Mouse (Mus musculus): ENCODE data around the gene Olah.

Olah gene

GRCm38 (mm10) chr2:3348422-3348821 lies 48.6 kb downstream of the Olah start:
- DNase-seq = no peak

DNA sequence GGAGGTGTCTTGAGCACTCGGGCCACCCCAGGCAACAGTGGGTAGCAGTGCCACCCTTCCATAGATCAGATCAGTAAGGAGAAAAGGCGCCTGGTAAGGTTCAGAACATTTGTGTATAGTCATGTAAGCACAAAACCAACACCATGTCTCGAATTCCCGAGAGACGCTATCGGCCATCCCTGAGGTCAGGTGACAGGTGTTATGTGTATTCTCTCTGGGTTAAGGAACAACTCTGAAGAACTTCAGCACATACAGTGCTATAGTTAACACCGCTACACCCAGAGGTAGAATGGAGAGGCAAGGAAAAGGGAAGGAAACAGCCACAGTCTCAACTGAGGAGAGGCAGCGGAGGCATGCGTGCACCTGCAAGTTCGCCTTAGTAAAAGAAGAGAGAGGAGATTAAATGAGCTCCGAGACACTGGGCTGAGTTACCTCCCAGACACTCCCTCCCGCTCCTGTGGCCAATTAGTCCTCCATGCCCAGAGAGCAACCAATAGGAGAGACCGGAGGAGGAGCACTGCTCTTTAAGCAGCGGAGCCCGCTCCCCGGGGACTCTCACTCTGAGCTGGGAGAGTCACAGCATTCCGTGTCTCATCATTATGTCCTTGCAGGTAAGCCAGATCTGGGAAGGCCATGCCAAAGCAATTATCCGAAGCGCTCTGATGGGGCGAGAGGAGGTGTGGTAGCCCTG lies 61.3 kb downstream of the Olah start, which contains the start of gene Acbd7:
Gene Acbd7, plus strand, starts transcription at position 558 of the 691 bp plus-strand sequence.
- DNase-seq = peak; percentile 71 to 72

GRCm38 (mm10) chr2:3333761-3334160 lies 63.2 kb downstream of the Olah start:
- no peak for DNase-seq

- peak; percentile 99 for DNase-seq
Measured at GRCm38 (mm10) chr2:3332484-3333242, 64.3 kb downstream of the Olah start, which contains the start of gene Rpp38. Gene Rpp38, minus strand, starts transcription at chr2:3332643.

DNA sequence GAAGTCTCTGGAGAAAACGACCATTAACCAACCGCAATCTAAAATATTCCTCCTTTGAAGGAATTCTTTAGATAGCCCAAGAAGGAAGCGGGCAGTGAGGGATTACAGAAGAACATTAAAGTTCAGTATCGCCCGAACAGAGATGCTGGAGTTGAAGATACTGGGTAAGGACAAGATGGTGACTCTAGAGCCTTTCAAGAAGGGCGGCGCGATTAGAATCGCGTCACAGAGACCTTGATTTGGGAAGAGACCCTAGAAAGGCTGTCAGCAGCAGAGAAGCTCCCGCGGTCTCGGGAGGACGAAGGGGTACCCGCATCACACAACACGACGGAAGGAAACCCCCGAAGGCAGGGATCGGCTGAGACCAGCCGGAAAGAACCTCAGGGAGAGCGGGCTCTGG lies 65.0 kb downstream of the Olah start:
- DNase-seq = no peak

GRCm38 (mm10) chr2:3331071-3331703 lies 65.8 kb downstream of the Olah start:
- DNase-seq = no peak

DNA sequence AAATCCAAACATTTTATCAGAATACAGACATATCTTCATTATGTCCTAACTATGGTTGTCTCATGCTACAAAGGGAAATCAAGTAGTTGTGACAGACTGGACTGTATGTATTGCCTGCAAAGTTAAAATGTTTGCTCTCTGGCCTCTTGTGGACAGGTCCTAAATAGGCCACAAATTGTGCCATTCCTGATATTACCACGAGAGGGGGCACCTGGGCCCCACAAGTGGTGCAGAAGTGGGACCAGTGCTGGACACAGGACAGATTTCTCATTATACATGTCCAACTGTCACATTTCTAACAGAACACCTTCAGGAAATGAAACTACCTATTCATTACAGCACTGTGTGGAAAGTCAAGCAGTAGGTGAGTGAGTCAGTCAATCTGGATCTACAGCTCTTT lies 69.7 kb downstream of the Olah start:
- DNase-seq = peak; percentile 32 to 74

DNA sequence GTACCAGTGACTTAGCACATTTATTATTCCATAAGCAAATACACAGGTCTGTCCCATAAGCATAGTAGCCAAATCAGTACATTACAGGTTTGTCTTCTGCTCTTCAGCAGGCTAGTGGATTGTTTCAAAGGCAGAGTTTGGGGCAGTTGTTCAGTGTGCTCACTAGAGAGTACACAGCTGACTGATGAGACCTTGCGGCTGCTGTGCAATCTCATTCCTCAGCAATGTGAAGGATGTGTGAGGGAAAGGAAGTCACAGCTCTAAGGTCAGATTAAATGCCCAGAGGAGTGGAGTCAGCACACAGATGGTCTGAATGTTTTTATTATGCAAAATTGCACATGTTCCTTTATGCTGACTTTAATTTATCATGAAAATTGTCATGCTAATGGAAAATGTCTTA lies 70.5 kb downstream of the Olah start:
- DNase-seq = no peak

DNA sequence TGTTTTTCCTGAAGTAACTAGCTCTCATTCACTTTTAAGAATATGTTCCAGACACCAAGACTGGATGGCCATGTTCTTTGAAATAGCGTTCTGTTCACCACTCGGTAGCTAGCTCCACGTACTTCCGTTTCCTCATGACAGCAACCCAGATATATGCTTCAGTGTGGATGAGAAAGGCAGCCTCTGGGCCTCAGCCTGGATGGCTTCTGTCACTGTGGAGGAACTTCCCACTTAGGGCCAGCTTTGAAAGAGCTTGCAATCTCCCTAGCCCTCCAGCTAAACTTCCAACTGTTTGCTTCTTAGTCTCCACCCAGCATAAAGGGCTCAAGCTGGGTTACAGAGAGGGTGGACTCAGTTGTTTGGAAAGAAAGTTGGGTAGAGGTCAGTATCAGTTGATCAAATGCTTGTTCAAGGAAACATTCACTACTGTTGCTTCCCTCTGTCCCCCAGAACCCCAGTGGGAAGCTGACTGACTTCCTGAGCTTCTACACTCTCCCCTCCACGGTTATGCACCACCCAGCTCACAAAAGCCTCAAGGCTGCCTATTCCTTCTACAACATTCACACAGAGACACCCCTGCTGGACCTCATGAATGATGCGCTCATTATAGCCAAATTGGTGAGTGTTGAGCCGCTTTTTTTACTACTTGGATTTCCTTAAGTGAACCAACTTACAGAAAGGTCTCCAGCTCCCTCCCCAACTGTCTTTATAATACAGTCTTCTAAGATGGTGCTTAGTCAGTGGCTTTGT lies 72.5 kb downstream of the Olah start:
- no peak for DNase-seq

DNA sequence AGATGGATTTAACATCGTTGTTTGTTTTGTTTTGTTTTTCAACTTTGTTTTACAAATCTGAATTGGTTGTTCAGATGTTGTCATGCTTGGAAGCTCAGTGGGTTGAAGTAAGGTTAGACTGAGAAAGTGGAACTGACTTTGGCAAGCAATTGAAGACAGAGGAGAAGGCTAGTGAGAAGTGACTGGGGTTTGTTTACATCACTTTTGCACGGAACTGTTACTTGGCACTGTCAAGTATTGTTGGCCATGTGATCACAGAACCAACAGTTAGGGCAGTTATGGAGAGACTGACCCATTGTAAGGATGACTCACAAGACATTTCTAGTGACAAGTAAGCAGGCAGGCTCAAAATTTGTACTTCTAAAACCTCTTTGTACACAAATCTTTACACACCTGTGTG lies 73.9 kb downstream of the Olah start:
- no peak for DNase-seq

- peak in 1 of 2 experiments; percentile 9 for DNase-seq
Measured at GRCm38 (mm10) chr2:3305426-3306025, 91.5 kb downstream of the Olah start.

DNA sequence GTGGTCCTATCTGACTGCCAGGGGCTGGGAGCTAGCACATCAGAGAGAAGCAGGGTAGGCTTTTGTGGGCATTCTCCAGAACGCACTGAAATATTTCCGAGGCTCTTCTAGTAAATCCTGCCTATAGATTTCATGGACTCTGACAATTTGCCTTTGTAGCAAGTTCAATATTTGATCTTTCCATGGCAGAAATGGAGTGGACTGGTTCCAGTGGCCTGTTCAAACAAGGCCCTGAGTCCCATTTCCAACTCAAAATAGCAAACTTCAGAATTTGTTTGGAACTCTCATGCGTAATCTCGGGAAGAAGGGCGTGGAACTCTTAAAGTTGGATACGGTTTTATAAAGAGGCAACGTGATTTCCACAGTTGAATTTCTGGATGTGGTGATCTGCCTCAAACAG lies 101.2 kb downstream of the Olah start:
- DNase-seq = no peak

GRCm38 (mm10) chr2:3292170-3292569 lies 104.8 kb downstream of the Olah start:
- DNase-seq = no peak
